Mouse (Mus musculus): ENCODE results near the gene Dok1. TPM values are rescaled to one million over a fixed set of nuclear protein-coding genes. Genes with fewer than 3 reads are reported as not detected.

Dok1 gene
- polyA plus RNA-seq, 1 experiment from 2014 or later = 2.2 TPM

DNA sequence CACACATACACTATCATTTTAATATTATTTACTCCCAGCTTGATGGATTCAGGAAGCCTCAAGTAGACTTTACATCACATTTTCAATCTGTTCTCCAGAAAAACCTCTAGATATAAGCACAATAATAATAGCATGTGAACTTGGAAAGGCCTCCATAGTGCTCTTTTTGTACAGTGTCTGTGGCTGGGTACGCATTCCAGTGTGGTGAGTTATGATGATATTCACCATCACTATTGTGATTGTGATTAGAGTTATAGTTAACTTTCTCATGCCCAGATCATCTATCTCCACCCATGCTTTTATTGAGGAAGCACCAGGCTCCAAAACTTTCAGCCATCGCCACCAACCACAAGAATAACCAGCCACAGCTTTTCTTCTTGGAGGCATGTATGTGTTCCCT lies 9.5 kb downstream of the Dok1 start:
- Histone ChIP-seq H3K4me1 (replicated peaks; ENCODE audit: control insufficient read depth, insufficient read depth, low read length) (no peaks in the 10 kb centered on the region), H3K4me3 (replicated peaks; ENCODE audit: low read length) (no peak overlapping the region), H3K9me3 (ENCODE audit: control insufficient read depth, low read length) (no peaks in the 10 kb centered on the region), H3K27ac (no peak overlapping the region), H3K4me2 (replicated peaks) (no peak overlapping the region), H3K27me3 (ENCODE audit: control insufficient read depth, insufficient read depth, low read length) (no peaks in the 10 kb centered on the region; the same call in 1 of the 2 replicates), H3K36me3 (replicated peaks; ENCODE audit: control insufficient read depth, insufficient read depth) (no peaks in the 10 kb centered on the region), H3K9ac (no peak overlapping the region)
- ATAC-seq (ENCODE audit: low FRiP score) (no peak), DNase-seq (ENCODE audit: low spot score) (no peak)
- WGBS = 96% methylated on average over 2 of the region's 2 CpGs

DNA sequence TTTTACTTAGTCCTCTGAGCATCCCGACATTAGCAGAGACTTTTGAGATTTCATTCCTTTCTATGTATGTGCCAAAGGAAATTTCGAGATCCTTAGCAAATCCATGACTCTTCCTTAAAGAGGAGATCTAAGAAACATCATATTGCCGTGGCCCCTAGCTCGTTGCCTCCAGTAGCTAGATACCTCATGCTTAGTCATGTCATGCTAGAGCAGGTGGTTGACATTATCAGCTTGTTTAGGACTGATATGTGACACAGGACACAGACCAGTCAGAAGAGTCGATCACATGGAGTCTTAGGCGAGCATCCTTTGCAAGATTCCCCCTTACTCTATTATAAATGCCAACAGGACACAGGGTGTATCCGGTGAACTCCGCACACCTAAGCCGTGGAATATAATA lies 10.3 kb downstream of the Dok1 start:
- Histone ChIP-seq H3K4me2 (replicated peaks) (no peak overlapping the region), H3K27ac (no peak overlapping the region), H3K27me3 (ENCODE audit: control insufficient read depth, insufficient read depth, low read length) (no peaks in the 10 kb centered on the region; the same call in 1 of the 2 replicates), H3K36me3 (replicated peaks; ENCODE audit: control insufficient read depth, insufficient read depth) (no peaks in the 10 kb centered on the region), H3K4me1 (replicated peaks; ENCODE audit: control insufficient read depth, insufficient read depth, low read length) (no peaks in the 10 kb centered on the region), H3K9ac (no peak overlapping the region), H3K4me3 (replicated peaks; ENCODE audit: low read length) (no peak overlapping the region), H3K9me3 (ENCODE audit: control insufficient read depth, low read length) (no peaks in the 10 kb centered on the region)
- DNase-seq (ENCODE audit: low spot score) (no peak), ATAC-seq (ENCODE audit: low FRiP score) (no peak)
- WGBS = 90% methylated on average over 9 of the region's 9 CpGs

- Histone ChIP-seq H3K27me3 (ENCODE audit: control insufficient read depth, insufficient read depth, low read length) (no peaks in the 10 kb centered on the region; the same call in 1 of the 2 replicates), H3K27ac (no peak overlapping the region), H3K4me3 (replicated peaks; ENCODE audit: low read length) (no peak overlapping the region), H3K4me2 (replicated peaks) (no peak overlapping the region), H3K9me3 (ENCODE audit: control insufficient read depth, low read length) (no peaks in the 10 kb centered on the region), H3K36me3 (replicated peaks; ENCODE audit: control insufficient read depth, insufficient read depth) (no peaks in the 10 kb centered on the region), H3K4me1 (replicated peaks; ENCODE audit: control insufficient read depth, insufficient read depth, low read length) (no peaks in the 10 kb centered on the region), H3K9ac (no peak overlapping the region)
- ATAC-seq (ENCODE audit: low FRiP score) (no peak), DNase-seq (ENCODE audit: low spot score) (no peak)
- WGBS = 89% methylated on average over 4 of the region's 4 CpGs
Observed at GRCm38 (mm10) chr6:83020836-83021593, 12.3 kb downstream of the Dok1 start.

- H3K27me3 ChIP-seq (ENCODE audit: control insufficient read depth, insufficient read depth, low read length) = no peaks in the 10 kb centered on the region; the same call in 1 of the 2 replicates
- ATAC-seq (ENCODE audit: low FRiP score) = no peak
Observed at GRCm38 (mm10) chr6:83020121-83020520, 13.2 kb downstream of the Dok1 start.

DNA sequence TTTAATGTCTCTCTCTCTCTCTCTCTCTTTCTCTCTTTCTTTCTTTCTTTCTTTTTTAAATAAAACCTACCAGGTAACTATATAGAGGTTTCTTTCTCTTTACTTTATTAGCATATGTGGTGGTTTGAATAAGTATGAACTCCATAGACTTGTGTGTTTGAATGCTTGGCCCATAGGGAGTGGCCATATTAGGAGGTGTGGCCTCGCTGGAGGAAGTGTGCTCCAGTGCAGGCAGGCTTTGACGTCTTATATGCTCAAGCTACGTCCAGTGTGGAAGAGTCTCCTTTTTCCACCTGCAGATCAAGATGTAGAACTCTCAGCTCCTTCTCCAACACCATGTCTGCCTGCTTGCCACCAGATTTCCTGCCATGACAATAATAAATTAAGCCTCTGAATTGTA lies 14.2 kb downstream of the Dok1 start:
- no peak overlapping the region for H3K27ac ChIP-seq
- ATAC-seq (ENCODE audit: low FRiP score) = no peak
- H3K4me1 ChIP-seq (replicated peaks; ENCODE audit: control insufficient read depth, insufficient read depth, low read length) = no peaks in the 10 kb centered on the region
- no peak for DNase-seq (ENCODE audit: low spot score)
- H3K4me3 ChIP-seq (replicated peaks; ENCODE audit: low read length) = no peak overlapping the region
- H3K9ac ChIP-seq = no peak overlapping the region
- no peak overlapping the region for H3K4me2 ChIP-seq (replicated peaks)
- no peaks in the 10 kb centered on the region; the same call in 1 of the 2 replicates for H3K27me3 ChIP-seq (ENCODE audit: control insufficient read depth, insufficient read depth, low read length)
- WGBS = 67% methylated on average over 3 of the region's 3 CpGs
- no peaks in the 10 kb centered on the region for H3K36me3 ChIP-seq (replicated peaks; ENCODE audit: control insufficient read depth, insufficient read depth)
- no peaks in the 10 kb centered on the region for H3K9me3 ChIP-seq (ENCODE audit: control insufficient read depth, low read length)

More at GRCm38 (mm10) chr6:83020121-83020520, 13.2 kb downstream of the Dok1 start:
- DNase-seq (ENCODE audit: low spot score) = no peak
- Histone ChIP-seq H3K27ac (no peak overlapping the region), H3K4me1 (replicated peaks; ENCODE audit: control insufficient read depth, insufficient read depth, low read length) (no peaks in the 10 kb centered on the region), H3K36me3 (replicated peaks; ENCODE audit: control insufficient read depth, insufficient read depth) (no peaks in the 10 kb centered on the region), H3K4me2 (replicated peaks) (no peak overlapping the region), H3K4me3 (replicated peaks; ENCODE audit: low read length) (no peak overlapping the region), H3K9ac (no peak overlapping the region), H3K9me3 (ENCODE audit: control insufficient read depth, low read length) (no peaks in the 10 kb centered on the region)
- 89% methylated on average over 6 of the region's 6 CpGs for WGBS

GRCm38 (mm10) chr6:83017190-83017589 lies 16.1 kb downstream of the Dok1 start:
- Histone ChIP-seq H3K4me3 (replicated peaks; ENCODE audit: low read length) (no peak overlapping the region), H3K27me3 (ENCODE audit: control insufficient read depth, insufficient read depth, low read length) (no peaks in the 10 kb centered on the region; the same call in 1 of the 2 replicates), H3K36me3 (replicated peaks; ENCODE audit: control insufficient read depth, insufficient read depth) (no peaks in the 10 kb centered on the region), H3K4me1 (replicated peaks; ENCODE audit: control insufficient read depth, insufficient read depth, low read length) (no peaks in the 10 kb centered on the region), H3K4me2 (replicated peaks) (no peak overlapping the region), H3K9ac (no peak overlapping the region), H3K27ac (no peak overlapping the region), H3K9me3 (ENCODE audit: control insufficient read depth, low read length) (no peaks in the 10 kb centered on the region)
- ATAC-seq (ENCODE audit: low FRiP score) (no peak), DNase-seq (ENCODE audit: low spot score) (no peak)
- WGBS = 77% methylated on average over 3 of the region's 3 CpGs

DNA sequence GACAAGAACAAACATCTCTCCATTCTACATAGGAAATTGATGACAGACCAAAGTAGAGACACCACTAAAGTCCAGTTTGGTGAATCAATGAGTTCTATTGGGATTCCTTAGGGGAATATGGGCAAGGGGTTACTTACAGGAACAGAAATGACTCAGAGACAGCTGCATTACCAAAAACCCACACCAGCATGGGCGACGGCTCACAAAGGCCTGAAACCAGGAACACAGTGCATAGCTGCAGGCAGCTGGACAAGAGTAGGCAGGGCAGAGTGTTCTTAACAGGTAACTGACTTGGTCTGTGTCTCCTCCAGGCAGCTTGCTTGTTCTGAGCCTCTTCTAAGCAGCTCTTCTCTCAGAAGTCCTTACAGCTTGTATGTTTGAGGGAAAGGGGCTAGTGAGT lies 17.5 kb downstream of the Dok1 start:
- H3K36me3 ChIP-seq (replicated peaks; ENCODE audit: control insufficient read depth, insufficient read depth) = no peaks in the 10 kb centered on the region
- ATAC-seq (ENCODE audit: low FRiP score) (no peak), DNase-seq (ENCODE audit: low spot score) (no peak)
- H3K27me3 ChIP-seq (ENCODE audit: control insufficient read depth, insufficient read depth, low read length) = no peaks in the 10 kb centered on the region
- H3K4me3 ChIP-seq (replicated peaks; ENCODE audit: low read length) = no peak overlapping the region
- H3K4me1 ChIP-seq (replicated peaks; ENCODE audit: control insufficient read depth, insufficient read depth, low read length) = no peaks in the 10 kb centered on the region
- no peak overlapping the region for H3K9ac ChIP-seq
- no peak overlapping the region for H3K27ac ChIP-seq
- H3K4me2 ChIP-seq (replicated peaks) = no peak overlapping the region
- no peaks in the 10 kb centered on the region for H3K9me3 ChIP-seq (ENCODE audit: control insufficient read depth, low read length)
- WGBS = 90% methylated on average over 2 of the region's 2 CpGs

- no peak overlapping the region for H3K9ac ChIP-seq
- no peak overlapping the region for H3K4me3 ChIP-seq (replicated peaks; ENCODE audit: low read length)
- H3K9me3 ChIP-seq (ENCODE audit: control insufficient read depth, low read length) = no peaks in the 10 kb centered on the region
- H3K27ac ChIP-seq = no peak overlapping the region
- no peaks in the 10 kb centered on the region for H3K4me1 ChIP-seq (replicated peaks; ENCODE audit: control insufficient read depth, insufficient read depth, low read length)
- DNase-seq (ENCODE audit: low spot score) (no peak), ATAC-seq (ENCODE audit: low FRiP score) (no peak)
- H3K4me2 ChIP-seq (replicated peaks) = no peak overlapping the region
- no peaks in the 10 kb centered on the region for H3K27me3 ChIP-seq (ENCODE audit: control insufficient read depth, insufficient read depth, low read length)
- H3K36me3 ChIP-seq (replicated peaks; ENCODE audit: control insufficient read depth, insufficient read depth) = no peaks in the 10 kb centered on the region
- 80% methylated on average over 12 of the region's 12 CpGs for WGBS
Observed at GRCm38 (mm10) chr6:83014482-83015466, 18.5 kb downstream of the Dok1 start.

DNA sequence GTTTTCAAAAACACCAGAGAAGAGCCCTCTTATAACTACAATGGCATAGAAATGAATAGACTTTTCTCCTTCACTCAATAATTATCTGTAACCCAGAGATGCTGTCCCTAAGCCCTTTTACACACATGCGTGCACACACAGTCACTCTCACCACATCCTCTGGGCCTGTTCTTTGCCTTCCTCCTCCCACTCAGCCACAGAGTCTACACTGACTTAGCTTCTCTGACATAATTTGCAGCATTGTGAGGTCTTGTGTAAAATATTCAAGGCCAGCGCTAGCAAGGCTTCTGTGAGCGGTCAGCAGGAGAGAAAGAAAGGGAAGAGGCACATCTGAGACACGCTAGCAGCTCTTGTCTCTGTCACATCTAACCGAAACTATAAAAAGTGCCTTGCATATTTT lies 19.8 kb downstream of the Dok1 start:
- H3K4me3 ChIP-seq (replicated peaks; ENCODE audit: low read length) = no peak overlapping the region
- 70% methylated on average over 5 of the region's 5 CpGs for WGBS
- H3K9me3 ChIP-seq (ENCODE audit: control insufficient read depth, low read length) = no peaks in the 10 kb centered on the region
- H3K9ac ChIP-seq = no peak overlapping the region
- no peaks in the 10 kb centered on the region for H3K4me1 ChIP-seq (replicated peaks; ENCODE audit: control insufficient read depth, insufficient read depth, low read length)
- H3K4me2 ChIP-seq (replicated peaks) = no peak overlapping the region
- H3K27ac ChIP-seq = no peak overlapping the region
- H3K36me3 ChIP-seq (replicated peaks; ENCODE audit: control insufficient read depth, insufficient read depth) = no peaks in the 10 kb centered on the region
- no peaks in the 10 kb centered on the region for H3K27me3 ChIP-seq (ENCODE audit: control insufficient read depth, insufficient read depth, low read length)
- ATAC-seq (ENCODE audit: low FRiP score) (no peak), DNase-seq (ENCODE audit: low spot score) (no peak)
